Mouse (Mus musculus): ENCODE data around the gene Insl5.

GRCm38 (mm10) chr4:102990016-102990415 lies 36.6 kb downstream of the Insl5 start:
- TF ChIP-seq POLR2A (IDR thresholded peaks at IDR 0.05; ENCODE audit: low read depth, low read length): no peak
- no peak for TF ChIP-seq CTCF (IDR thresholded peaks at IDR 0.05; ENCODE audit: extremely low read depth, insufficient read length, insufficient replicate concordance, low read depth, low read length)

Measured in small intestine, adult 2 months (tissue).